Mouse (Mus musculus) bone marrow, adult 2 months (tissue): ENCODE results near the gene Clec4b2.

Experiments
- CTCF ChIP-seq: fragments of 200-500 bp; IDR thresholded peaks from 2 replicates; pipeline ENCODE4 v1.5.1; 2011; ENCODE audit warnings: low read length, control low read depth; ENCODE audit not compliant: control insufficient read depth, insufficient read depth
- POLR2A ChIP-seq: fragments of 200-500 bp; IDR thresholded peaks from 2 replicates; pipeline ENCODE4 v1.6.1; 2011; ENCODE audit warnings: low read depth, mild to moderate bottlenecking, control low read depth, low read length, borderline replicate concordance; ENCODE audit not compliant: control insufficient read depth

- TF ChIP-seq POLR2A (no peak), CTCF (no peak)
Observed at GRCm38 (mm10) chr6:123170106-123170505, 2.6 kb upstream of the Clec4b2 start.
